Mouse (Mus musculus) heart, postnatal 0 days (tissue): ENCODE results near the gene Fam129c.

Experiments used
- CTCF ChIP-seq: IDR thresholded peaks from 2 replicates; pipeline ENCODE4 v1.5.1; 2016; ENCODE audit warnings: antibody characterized with exemption, control low read depth, low read depth
- EP300 ChIP-seq: IDR thresholded peaks from 2 replicates; pipeline ENCODE4 v1.6.1; 2016; ENCODE audit warnings: antibody characterized with exemption, low read depth

DNA sequence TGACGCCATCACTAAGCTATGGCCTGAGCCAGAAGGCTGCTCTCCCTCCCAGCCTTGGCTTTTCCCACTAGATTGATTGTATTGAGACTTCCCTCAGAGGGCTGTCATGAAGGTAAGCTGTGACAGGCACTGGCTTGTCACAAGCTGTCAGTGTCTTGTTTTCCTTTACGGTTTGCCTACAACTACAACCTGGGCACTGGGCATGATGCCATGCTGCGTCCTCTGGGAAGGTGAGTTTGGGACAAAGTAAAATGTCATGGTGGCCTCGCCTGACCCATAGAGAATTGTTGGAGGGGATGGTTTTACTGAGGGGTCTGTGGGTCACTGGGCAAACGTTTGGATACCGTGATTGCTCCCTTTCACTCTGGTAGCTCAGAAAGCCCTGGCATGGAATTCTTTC, 40.9 kb downstream of the Fam129c start:
- TF ChIP-seq CTCF = no peak
- no peak for TF ChIP-seq EP300
